Mouse (Mus musculus): Measurements from ENCODE around the gene Ldlrad3.

The Ldlrad3 gene

GRCm38 (mm10) chr2:102144311-102144710 is 41.9 kb downstream of the Ldlrad3 start:
- no peak for DNase-seq (ENCODE audit: low read depth, low spot score)

- DNase-seq (ENCODE audit: low read depth, low spot score) = no peak
Observed at GRCm38 (mm10) chr2:102142654-102143271, 43.4 kb downstream of the Ldlrad3 start.

- DNase-seq (ENCODE audit: low read depth, low spot score) = no peak
Observed at GRCm38 (mm10) chr2:102142197-102142623, 44.0 kb downstream of the Ldlrad3 start.

- DNase-seq (ENCODE audit: low read depth, low spot score) = no peak
Observed at GRCm38 (mm10) chr2:102141199-102141598, 45.0 kb downstream of the Ldlrad3 start.

- DNase-seq (ENCODE audit: low read depth, low spot score) = no peak
Observed at GRCm38 (mm10) chr2:102137922-102138321, 48.3 kb downstream of the Ldlrad3 start.

- no peak for DNase-seq (ENCODE audit: low read depth, low spot score)
Observed at GRCm38 (mm10) chr2:102136184-102136583, 50.0 kb downstream of the Ldlrad3 start.

- peak; percentile 89 for DNase-seq (ENCODE audit: low read depth, low spot score)
Observed at GRCm38 (mm10) chr2:102134510-102135262, 51.5 kb downstream of the Ldlrad3 start.

GRCm38 (mm10) chr2:102132945-102133558 is 53.1 kb downstream of the Ldlrad3 start:
- DNase-seq (ENCODE audit: low read depth, low spot score) = no peak

- DNase-seq (ENCODE audit: low read depth, low spot score) = no peak
Observed at GRCm38 (mm10) chr2:102130198-102130845, 55.9 kb downstream of the Ldlrad3 start.

GRCm38 (mm10) chr2:102129235-102129634 is 57.0 kb downstream of the Ldlrad3 start:
- no peak for DNase-seq (ENCODE audit: low read depth, low spot score)

- DNase-seq (ENCODE audit: low read depth, low spot score) = no peak
Observed at GRCm38 (mm10) chr2:102128500-102129030, 57.6 kb downstream of the Ldlrad3 start.

- DNase-seq (ENCODE audit: low read depth, low spot score) = no peak
Observed at GRCm38 (mm10) chr2:102127791-102128387, 58.3 kb downstream of the Ldlrad3 start.

- DNase-seq (ENCODE audit: low read depth, low spot score) = no peak
Observed at GRCm38 (mm10) chr2:102127221-102127620, 59.0 kb downstream of the Ldlrad3 start.

GRCm38 (mm10) chr2:102126076-102126475 is 60.1 kb downstream of the Ldlrad3 start:
- DNase-seq (ENCODE audit: low read depth, low spot score) = no peak

GRCm38 (mm10) chr2:102125042-102125441 is 61.1 kb downstream of the Ldlrad3 start:
- no peak for DNase-seq (ENCODE audit: low read depth, low spot score)

GRCm38 (mm10) chr2:102122146-102122515 is 64.1 kb downstream of the Ldlrad3 start:
- DNase-seq (ENCODE audit: low read depth, low spot score) = no peak

- DNase-seq (ENCODE audit: low read depth, low spot score) = no peak
Observed at GRCm38 (mm10) chr2:102121440-102122145, 64.6 kb downstream of the Ldlrad3 start.

GRCm38 (mm10) chr2:102119751-102120505 is 66.3 kb downstream of the Ldlrad3 start:
- DNase-seq (ENCODE audit: low read depth, low spot score) = no peak

GRCm38 (mm10) chr2:102118988-102119460 is 67.2 kb downstream of the Ldlrad3 start:
- DNase-seq (ENCODE audit: low read depth, low spot score) = peak; percentile 74

GRCm38 (mm10) chr2:102117402-102117760 is 68.8 kb downstream of the Ldlrad3 start:
- no peak for DNase-seq (ENCODE audit: low read depth, low spot score)

All from telencephalon, adult 2 months (tissue).